Mouse (Mus musculus) heart, postnatal 25 days (tissue): ENCODE measurements around the gene Coasy. TPM values are rescaled to one million over a fixed set of nuclear protein-coding genes. Genes with fewer than 3 reads are reported as not detected.

Source experiments
- DNase-seq: peaks from one replicate; pipeline ENCODE4 v3.0.0; 2022; ENCODE audit warnings: low spot score
- intact Hi-C: fragments of 180-260 bp; cut with DNase I; formaldehyde crosslinking; loops from one replicate; pipeline ENCODE4 v1.15.1; 2025
- total RNA-seq, 2 experiments: library from RNA; stranded (reverse); gene quantifications; 2 replicates each; pipeline ENCODE4 v1.2.3; 2021

Gene Coasy
- total RNA-seq: 10 to 100 TPM; 15.8 to 17.1 TPM

- intact Hi-C loops: loop anchor here (1.0 kb wide), 1 partner anchor 92 kb away; no protein-coding TSS in a partner anchor
- peak; percentile 71 for DNase-seq
Observed at GRCm38 (mm10) chr11:101082208-101083082, at the start of gene Coasy. Gene Coasy, plus strand, starts transcription at chr11:101082565.

DNA sequence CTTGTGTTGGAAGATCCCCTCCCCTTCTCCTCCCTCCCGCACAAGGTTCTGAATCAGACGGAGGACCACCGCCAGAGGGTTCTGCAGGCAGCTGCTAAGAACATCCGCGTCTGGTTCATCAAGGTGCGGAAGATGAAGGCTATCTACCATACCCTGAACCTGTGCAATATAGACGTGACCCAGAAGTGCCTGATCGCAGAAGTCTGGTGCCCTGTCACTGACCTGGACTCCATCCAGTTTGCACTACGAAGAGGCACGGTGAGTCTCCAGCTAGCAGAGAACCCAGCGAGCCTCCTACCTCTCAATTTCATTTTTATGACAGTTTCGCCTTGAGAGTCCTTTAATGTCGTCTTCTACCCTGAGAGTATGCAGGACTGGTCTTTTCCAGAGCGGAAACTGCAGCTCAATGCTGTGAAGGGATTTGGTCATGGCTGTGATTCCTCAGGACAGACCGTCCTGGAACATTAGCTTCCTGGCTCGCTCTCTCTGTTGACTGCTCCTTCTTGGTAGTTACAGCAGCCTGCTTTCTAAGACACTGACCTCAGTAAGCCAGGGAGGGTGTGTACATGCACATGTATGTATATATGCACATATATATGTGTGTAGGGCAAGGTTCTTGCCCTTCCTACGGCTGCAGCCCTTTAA lies 48.4 kb upstream of the Coasy start:
- intact Hi-C loops: no loop called here
- no peak for DNase-seq

GRCm38 (mm10) chr11:101034614-101035327 lies 47.6 kb upstream of the Coasy start:
- no peak for DNase-seq
- intact Hi-C loops: no loop called here

DNA sequence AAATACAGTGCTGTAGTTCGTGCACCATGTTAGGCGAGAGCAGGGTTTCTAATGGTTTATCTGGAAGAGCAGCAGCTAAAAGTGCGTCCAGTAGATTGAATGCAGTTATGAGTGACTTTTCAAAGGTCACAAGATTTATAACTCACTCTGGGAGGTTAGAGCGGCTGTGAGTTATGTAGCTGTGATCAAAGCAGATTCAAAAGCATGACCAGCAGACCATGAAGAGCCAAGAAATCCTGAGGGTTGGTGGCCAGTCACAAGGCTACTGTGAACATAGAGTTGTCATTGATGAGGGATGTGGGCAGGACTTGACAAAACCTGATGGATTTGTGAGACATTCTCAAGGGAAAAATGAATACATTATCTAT lies 47.1 kb upstream of the Coasy start:
- intact Hi-C loops: no loop called here
- no peak for DNase-seq

- intact Hi-C loops: no loop called here
- no peak for DNase-seq
Observed at GRCm38 (mm10) chr11:101037795-101038194, 44.6 kb upstream of the Coasy start.

- DNase-seq: no peak
- intact Hi-C loops: no loop called here
Observed at GRCm38 (mm10) chr11:101045826-101046225, 36.5 kb upstream of the Coasy start.

GRCm38 (mm10) chr11:101046440-101046839 lies 35.9 kb upstream of the Coasy start:
- intact Hi-C loops: no loop called here
- no peak for DNase-seq

GRCm38 (mm10) chr11:101047502-101047901 lies 34.9 kb upstream of the Coasy start:
- intact Hi-C loops: no loop called here

GRCm38 (mm10) chr11:101050359-101050758 lies 32.0 kb upstream of the Coasy start:
- no peak for DNase-seq
- intact Hi-C loops: no loop called here

More at GRCm38 (mm10) chr11:101047502-101047901, 34.9 kb upstream of the Coasy start:
- DNase-seq: no peak

GRCm38 (mm10) chr11:101051051-101051493 lies 31.3 kb upstream of the Coasy start:
- no peak for DNase-seq
- intact Hi-C loops: no loop called here

DNA sequence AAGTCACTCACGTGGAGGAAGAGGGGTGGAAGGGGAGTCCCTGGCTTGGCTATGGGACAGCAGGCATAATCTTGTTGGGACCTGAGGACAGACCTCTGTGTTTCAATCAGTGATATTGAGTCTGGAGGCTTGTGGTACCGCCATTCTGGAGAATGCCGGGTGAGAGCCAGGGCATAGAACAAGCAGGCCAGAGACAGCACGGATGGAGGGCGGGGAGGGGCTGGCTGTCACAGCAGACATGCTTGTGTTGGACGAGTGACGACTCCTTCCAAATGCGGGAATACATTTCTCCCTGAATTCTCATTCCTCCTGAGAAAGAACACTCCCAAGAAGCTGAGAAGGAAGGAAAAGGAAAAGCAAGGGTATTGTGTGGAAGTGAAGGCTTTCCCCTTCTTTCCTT lies 30.7 kb upstream of the Coasy start:
- intact Hi-C loops: no loop called here
- DNase-seq: no peak

DNA sequence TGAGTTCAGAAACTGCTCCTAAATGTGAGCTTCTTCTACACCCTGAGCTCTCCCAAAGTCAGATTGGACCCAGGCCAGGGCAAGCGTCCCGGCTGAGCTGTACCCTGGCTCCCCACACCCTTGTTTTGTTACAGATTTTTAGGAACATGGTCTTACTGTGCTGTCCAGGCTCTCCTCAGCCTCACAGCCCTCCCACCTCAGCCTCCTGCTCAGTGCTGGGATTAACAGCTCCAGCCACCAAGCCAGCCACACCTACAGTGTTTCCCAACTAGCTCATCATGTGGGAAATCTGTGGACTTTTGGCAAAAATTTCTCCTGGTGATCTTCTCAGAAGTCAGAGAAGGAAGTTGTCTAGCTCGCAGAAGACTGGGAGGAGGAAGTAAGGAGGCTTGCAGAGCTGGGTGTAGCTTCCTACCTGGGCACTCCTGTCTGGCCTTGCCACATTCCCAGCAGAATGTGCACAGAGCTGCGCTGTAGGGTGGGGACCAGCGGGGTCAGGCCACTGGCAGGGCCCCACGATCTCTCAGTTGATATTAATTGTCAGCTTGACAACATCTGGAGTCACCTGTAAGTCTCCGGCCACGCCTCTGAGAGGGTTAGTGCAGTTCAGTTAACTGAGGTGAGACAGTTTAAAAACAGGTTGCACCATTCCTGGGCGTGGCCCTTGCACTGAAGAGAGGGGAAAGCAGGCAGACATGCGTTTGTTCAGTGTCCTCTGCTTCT lies 29.5 kb upstream of the Coasy start:
- peak; percentile 67 for DNase-seq
- intact Hi-C loops: no loop called here

GRCm38 (mm10) chr11:101053974-101054373 lies 28.4 kb upstream of the Coasy start:
- DNase-seq: no peak

DNA sequence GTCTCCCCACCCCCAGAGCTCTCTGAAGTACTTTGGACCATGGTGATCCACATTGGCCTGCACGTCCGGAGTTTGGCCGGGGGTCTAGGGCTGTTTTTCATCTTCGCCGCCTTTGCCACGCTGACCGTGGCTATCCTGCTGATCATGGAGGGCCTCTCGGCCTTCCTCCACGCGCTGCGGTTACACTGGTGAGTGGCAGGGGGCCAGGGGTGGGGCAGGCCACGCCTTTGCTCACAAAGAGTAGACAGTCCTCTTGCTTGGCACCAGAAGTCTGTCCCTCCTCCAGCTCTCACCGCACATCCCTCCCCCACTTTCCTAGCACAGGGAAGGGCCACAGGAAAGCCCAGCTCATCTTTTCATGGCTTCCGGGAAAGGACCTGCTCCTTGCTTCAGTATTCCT lies 26.9 kb upstream of the Coasy start:
- intact Hi-C loops: no loop called here
- DNase-seq: no peak

More at GRCm38 (mm10) chr11:101053974-101054373, 28.4 kb upstream of the Coasy start:
- intact Hi-C loops: no loop called here

- intact Hi-C loops: loop anchor here (2.0 kb wide), 2 partner anchors 74 to 164 kb away; no protein-coding TSS in a partner anchor
- DNase-seq: peak; percentile 50
Observed at GRCm38 (mm10) chr11:101056885-101057284, 25.5 kb upstream of the Coasy start.

- DNase-seq: peak; percentile 66
- intact Hi-C loops: loop anchor here (2.0 kb wide), 3 partner anchors 75 to 165 kb away; no protein-coding TSS in a partner anchor
Observed at GRCm38 (mm10) chr11:101057860-101058259, 24.5 kb upstream of the Coasy start.

DNA sequence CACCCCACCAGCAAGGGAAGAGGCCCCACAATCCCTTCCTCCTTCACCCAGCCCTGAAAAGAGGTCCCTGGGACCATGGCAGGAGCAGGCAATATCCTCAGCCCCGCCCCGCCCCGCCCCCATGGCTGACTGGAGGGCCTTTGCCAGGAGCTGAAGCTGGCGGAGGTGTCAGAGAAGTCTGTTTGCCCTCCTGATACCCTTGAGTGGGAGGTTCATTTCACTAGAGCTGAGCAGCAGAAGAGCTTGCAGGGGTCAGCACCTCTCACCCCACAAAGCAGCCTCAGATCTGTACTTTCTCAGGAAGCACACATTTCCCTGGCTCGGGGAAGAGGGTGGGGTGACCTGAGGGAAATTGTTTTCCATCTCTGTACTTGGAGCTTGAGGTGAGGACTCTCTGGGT lies 23.6 kb upstream of the Coasy start:
- intact Hi-C loops: loop anchor here (2.0 kb wide), 1 partner anchor 100 kb away; no protein-coding TSS in a partner anchor
- DNase-seq: peak; percentile 51

DNA sequence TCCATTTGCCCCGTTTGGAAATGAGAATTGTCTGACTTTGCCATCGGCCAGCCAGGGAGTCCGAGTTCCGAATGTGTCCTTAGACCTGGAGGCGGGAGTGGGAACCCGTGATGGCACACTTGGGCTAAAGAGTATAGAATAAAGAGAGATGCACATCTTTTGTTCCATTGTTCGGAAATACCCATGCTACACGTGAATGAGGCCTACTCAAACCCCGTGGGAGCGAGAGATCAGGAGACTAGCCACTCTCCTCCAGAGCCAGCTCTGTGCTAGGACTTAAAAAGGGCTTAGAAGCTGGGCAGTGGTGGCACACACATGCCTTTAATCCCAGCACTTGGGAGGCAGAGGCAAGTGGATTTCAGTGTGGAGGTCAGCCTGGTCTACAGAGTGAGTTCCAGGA lies 22.9 kb upstream of the Coasy start:
- DNase-seq: no peak
- intact Hi-C loops: loop anchor here (2.0 kb wide), 1 partner anchor 101 kb away; no protein-coding TSS in a partner anchor

GRCm38 (mm10) chr11:101060126-101060525 lies 22.2 kb upstream of the Coasy start:
- intact Hi-C loops: loop anchor here (10.0 kb wide), 2 partner anchors 315 to 345 kb away; partner anchors contain the start of genes Hspb9 and Kat2a

More at GRCm38 (mm10) chr11:101060126-101060525, 22.2 kb upstream of the Coasy start:
- DNase-seq: peak; percentile 78
